Mouse (Mus musculus) Muller cell, postnatal 12 days (primary cell): ENCODE results near the gene Rgsl1.

ENCODE experiments used
- DNase-seq: peaks from one replicate; pipeline ENCODE4 v3.0.0-alpha.2; 2015; ENCODE audit errors: inconsistent ontology term

Rgsl1 gene

DNA sequence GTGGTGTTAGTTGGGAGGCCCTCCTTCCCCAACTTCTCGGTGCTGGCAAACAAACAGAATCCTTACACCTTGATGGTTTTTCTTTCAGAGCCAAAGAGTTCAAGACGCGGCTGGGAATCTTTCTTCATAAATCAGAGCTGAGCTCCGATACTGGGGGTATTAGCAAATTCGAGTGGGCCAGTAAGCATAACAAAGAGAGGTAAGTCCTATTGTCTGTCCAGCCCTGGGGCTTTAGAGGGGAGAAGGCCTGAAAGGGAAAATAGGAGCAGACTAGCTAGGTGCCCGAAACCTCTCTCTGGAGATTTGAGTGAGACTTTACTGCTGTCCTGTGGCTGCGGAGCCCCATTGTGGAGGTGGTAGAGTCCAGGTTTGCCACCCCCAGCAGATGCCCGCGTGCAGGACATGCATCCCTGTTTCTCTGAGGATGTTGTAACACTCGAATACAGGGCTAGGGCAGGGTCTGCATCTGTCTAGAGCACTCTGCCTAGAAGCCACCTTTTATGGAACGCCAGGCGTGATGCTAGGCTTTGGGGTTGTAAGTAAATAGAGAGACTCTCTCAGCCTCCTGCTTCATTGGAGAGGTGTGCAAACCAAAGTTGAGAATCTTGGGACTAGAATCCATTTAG lies 103.1 kb downstream of the Rgsl1 start:
- peak; percentile 57 for DNase-seq

DNA sequence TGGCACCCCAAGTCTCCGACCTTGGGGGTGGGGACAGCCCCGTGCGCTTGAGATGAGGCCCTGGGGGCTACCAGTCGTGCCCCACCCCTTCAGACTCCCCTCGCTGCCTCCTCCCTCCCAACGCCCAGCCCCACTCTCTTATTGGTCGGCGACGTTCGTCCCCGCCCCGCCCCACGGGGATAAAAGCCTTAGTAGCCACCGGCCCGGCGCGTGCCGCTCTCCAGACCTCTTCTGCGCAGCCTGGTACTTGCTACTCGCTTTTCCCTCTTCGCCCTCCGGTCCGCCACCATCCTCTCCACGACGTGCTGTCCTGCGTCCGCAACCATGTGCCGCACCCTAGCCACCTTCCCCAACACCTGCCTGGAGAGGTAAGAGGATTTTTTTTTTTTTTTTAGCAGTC lies 103.8 kb downstream of the Rgsl1 start, which contains the start of gene Rgs16:
Gene Rgs16, plus strand, starts transcription at position 205 of the 400 bp plus-strand sequence.
- DNase-seq = peak; percentile 98

DNA sequence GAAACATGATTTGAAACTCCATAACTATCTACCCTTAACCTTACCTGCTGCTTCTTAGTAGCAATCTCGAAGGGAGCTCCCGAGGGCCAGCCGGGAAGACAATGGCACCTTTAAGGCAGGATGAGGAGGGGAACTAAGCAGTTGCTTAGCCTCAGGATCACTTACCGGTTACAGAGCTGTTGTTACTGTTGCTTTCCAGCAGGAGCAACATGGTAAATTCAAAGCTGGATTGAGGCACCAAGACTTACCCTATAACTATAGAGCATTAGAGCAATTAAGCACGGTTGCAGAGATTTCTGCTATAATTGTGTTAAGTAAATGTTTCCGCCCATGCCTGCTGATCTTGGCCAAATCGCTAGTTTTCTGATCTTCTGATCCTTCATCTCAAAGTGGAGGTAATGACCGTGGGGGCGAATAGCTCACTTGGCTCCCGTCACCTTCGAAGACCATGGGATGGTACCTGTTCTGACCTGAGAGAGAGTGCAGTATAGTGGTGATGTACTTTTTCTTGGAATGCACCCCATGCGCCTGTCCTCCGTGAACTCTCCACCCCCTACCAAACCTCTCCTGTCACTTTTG lies 104.4 kb downstream of the Rgsl1 start:
- no peak for DNase-seq

DNA sequence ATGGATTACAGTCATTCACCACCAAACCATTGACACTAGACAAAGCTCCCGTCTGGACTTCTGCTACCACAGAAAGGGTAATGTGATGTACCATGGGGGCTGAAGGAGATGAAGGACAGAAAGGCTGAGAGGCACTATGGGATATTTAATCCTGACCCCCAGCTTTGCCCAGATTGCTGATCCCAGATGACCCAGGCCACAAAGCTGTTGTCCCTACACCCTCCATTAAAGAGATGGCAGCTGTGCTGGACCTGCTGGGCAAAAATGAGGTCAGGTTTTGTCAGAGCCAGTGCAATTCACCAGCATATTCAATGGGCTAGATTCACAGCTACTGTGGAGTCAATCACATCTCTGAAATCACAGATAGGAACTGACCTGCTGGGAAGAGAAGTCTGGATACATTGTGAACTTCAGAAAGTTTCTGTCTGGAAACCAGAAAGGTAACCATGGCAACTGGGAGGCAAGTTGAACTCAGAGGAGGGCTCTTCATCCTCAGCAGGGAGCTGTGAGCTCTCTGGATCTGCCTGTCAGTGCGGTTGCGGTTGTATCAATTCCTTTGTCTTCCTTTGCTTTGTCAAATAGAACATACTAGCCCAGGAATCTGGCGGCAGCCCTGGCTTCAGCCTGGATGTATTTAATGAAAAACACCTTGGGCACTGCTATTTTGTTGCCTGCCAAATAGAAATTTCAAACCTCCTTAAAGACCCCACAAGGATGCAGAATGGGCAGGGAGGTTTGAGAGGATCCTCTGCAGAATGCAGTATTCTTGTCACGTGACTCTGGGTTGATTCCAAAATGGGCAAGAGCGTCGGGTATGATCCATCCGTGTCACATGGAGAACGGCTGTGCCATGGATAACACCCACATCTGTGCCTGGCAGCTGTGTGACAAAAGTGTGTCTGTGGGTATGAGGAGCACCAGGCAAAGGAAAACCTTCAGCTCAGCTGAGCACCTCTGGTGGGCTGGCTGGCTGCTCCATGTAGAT lies 106.5 kb downstream of the Rgsl1 start:
- DNase-seq = peak; percentile 89

DNA sequence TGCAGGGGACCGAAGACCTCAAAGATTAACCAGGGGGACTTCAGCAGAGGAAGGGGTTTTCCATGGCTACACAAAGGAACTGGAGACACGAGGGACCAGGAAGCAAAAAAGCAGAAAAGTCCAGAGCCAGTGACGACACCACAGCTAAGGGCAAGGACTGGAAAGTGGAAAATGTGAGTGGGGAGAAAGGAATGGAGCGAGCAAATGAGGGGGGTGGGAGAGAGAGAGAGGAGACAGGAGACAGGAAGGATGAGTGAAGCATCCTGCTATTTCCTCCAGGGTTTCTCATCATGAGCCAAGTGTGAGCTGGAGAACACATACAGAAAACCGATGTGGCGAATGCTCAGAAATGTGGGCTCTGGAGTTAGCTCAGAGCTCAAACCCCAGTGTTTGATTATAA lies 107.8 kb downstream of the Rgsl1 start:
- DNase-seq = peak; percentile 70

DNA sequence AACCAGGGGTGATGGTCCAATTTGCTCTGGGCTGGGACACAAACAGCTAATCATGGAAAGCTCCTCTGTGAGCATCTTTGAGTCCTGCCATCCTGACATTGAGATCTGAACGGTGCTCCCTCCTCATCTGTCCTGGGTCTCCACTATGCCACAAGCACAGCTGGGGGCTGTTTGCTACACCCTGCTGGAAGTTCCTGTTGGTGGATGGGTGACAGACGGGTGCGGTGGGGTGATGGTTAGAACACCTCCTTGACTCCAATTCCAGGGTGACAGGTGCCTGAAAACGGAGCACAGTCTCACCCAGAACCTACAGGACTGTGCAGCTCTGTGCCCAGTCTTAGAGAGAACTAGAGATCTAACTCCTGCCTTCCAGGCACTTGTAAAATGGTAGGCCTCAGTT lies 109.1 kb downstream of the Rgsl1 start:
- DNase-seq = no peak

DNA sequence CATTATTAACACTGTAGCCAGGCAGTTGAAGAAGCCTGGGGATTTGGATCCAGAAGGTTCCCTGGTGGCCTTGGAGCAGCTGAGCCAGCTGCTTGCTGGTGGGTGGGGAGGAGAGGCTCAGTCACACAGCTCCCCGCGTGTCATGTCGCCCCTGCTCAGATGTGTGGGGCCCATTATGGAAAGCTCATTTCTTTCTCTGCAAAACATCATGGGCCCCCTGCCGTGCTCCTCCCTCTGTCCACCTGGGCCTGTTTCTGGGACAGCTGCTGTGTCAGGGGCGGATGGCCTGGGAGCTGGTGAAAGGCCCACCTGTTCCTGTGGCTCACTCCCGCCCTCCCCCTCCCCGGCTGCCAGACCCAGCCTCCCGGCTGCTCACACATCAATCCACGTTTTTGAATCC lies 110.8 kb downstream of the Rgsl1 start:
- DNase-seq = no peak

DNA sequence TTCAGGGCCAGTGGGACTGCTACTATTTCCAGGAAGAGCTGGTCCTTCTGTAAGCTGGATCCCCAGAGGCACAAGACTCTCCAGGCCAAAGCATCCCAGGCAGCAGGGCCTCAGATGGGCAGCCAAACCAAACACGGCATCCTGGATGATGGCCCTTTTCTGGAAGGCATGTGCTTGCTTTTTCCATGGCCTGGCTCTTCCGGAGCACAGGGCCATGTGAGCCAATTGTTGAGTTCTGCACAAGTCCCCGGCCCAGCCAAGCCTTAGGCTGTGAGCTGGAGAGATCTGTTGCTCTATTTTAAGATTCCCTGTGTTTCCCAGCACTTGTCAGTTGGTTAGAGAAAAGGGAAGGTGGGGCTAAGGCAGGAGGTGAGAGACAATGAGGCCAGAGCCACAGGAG lies 113.3 kb downstream of the Rgsl1 start:
- DNase-seq = peak; percentile 73

DNA sequence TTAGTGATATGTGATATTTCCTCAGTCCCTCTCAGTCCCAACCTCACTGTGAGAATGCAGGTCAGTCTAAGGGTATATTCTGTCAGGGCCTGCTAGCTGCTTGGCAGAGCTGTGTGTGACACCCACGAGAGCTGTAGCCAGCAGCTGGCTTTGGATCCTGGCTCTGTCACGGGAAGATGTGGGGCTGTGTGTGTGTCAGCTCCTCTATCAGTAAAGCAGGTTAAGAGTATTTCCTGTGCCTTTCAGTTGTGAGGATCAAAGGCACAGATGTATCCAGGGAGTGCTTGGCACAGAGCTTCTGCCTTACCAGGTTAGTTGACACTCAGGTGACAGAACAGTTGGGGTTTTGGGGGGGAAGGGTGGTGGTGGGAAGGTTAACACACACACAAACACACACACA lies 114.1 kb downstream of the Rgsl1 start:
- no peak for DNase-seq
